Mouse (Mus musculus): ENCODE data around the gene Actrt1. TPM values are rescaled to one million over a fixed set of nuclear protein-coding genes. Genes with fewer than 3 reads are reported as not detected.

Gene Actrt1
- total RNA-seq (2023) = not detected

DNA sequence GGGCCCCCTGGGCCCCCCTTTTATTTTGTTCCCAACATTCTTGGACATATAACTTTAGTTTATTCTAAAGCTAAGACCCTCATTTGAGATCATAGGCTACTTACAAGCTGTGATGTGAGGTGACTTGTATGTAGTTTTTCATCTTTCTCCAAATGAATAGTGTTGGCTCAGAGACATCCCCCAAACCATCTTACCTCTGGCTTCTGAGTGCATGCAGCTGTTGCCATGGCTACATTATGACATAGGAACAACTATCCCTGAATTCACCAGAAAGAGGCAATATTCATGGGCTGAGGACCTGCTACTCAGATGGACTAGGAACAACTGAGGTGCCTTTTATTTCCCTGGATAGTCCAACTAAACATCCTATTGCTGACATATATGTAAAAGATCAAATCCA lies at the start of gene Actrt1:
Gene Actrt1, plus strand, starts transcription at position 301 of the 400 bp plus-strand sequence.

Data from CD4-positive naive resting alpha-beta T cell, adult 76 days (primary cell).